Mouse (Mus musculus): ENCODE results near the gene Gm38394. TPM values are rescaled to one million over a fixed set of nuclear protein-coding genes. Genes with fewer than 3 reads are reported as not detected.

Gm38394 gene
- polyA plus RNA-seq, 1 experiment from 2014 or later, result 8.0 TPM

- Histone ChIP-seq H3K27ac (replicated peaks in 1 of 2; ENCODE audit: control insufficient read depth in 1 of 2, insufficient read depth in 1 of 2, low read depth in 2 of 2, low read length in 2 of 2) (no peak overlapping the region), H3K4me2 (ENCODE audit: low read length) (no peak overlapping the region), H3K9me3 (ENCODE audit: control insufficient read depth, low read length) (no peaks in the 10 kb centered on the region), H3K4me3 (ENCODE audit: control insufficient read depth in 1 of 2, insufficient read depth in 1 of 2, low read depth in 1 of 2, low read length in 2 of 2) (no peak overlapping the region), H3K36me3 (ENCODE audit: control insufficient read depth, insufficient read depth, low read length) (peaks cover 87% of the 10 kb centered on the region), H3K27me3 (ENCODE audit: control insufficient read depth, insufficient read depth, low read length) (no peaks in the 10 kb centered on the region), H3K9ac (ENCODE audit: low read length) (no peak overlapping the region), H3K4me1 (ENCODE audit: control insufficient read depth in 2 of 2, insufficient read depth in 2 of 2, low read length in 2 of 2) (no peaks in the 10 kb centered on the region)
- ATAC-seq (ENCODE audit: insufficient number of reproducible peaks, insufficient read depth, low FRiP score, low read depth), result no peak
- 94% methylated on average over 5 of the region's 5 CpGs for WGBS
These were observed 15.5 kb downstream of the Gm38394 start for GRCm38 (mm10) chr1:133645652-133646051.

- Histone ChIP-seq H3K4me3 (ENCODE audit: control insufficient read depth in 1 of 2, insufficient read depth in 1 of 2, low read depth in 1 of 2, low read length in 2 of 2) (no peak overlapping the region), H3K27ac (replicated peaks in 1 of 2; ENCODE audit: control insufficient read depth in 1 of 2, insufficient read depth in 1 of 2, low read depth in 2 of 2, low read length in 2 of 2) (no peak overlapping the region), H3K4me2 (ENCODE audit: low read length) (no peak overlapping the region), H3K4me1 (ENCODE audit: control insufficient read depth in 2 of 2, insufficient read depth in 2 of 2, low read length in 2 of 2) (no peaks in the 10 kb centered on the region), H3K9me3 (ENCODE audit: control insufficient read depth, low read length) (no peaks in the 10 kb centered on the region), H3K27me3 (ENCODE audit: control insufficient read depth, insufficient read depth, low read length) (no peaks in the 10 kb centered on the region), H3K9ac (ENCODE audit: low read length) (no peak overlapping the region), H3K36me3 (ENCODE audit: control insufficient read depth, insufficient read depth, low read length) (peaks cover 100% of the 10 kb centered on the region)
- no peak for ATAC-seq (ENCODE audit: insufficient number of reproducible peaks, insufficient read depth, low FRiP score, low read depth)
- WGBS, result 90% methylated on average over 2 of the region's 2 CpGs
These were observed 20.0 kb downstream of the Gm38394 start for GRCm38 (mm10) chr1:133641163-133641562.

GRCm38 (mm10) chr1:133638517-133638916, 22.6 kb downstream of the Gm38394 start:
- Histone ChIP-seq H3K9ac (ENCODE audit: low read length) (no peak overlapping the region), H3K4me1 (ENCODE audit: control insufficient read depth in 2 of 2, insufficient read depth in 2 of 2, low read length in 2 of 2) (no peaks in the 10 kb centered on the region), H3K27ac (replicated peaks in 1 of 2; ENCODE audit: control insufficient read depth in 1 of 2, insufficient read depth in 1 of 2, low read depth in 2 of 2, low read length in 2 of 2) (no peak overlapping the region), H3K27me3 (ENCODE audit: control insufficient read depth, insufficient read depth, low read length) (no peaks in the 10 kb centered on the region), H3K4me2 (ENCODE audit: low read length) (no peak overlapping the region), H3K36me3 (ENCODE audit: control insufficient read depth, insufficient read depth, low read length) (peaks cover 100% of the 10 kb centered on the region), H3K4me3 (ENCODE audit: control insufficient read depth in 1 of 2, insufficient read depth in 1 of 2, low read depth in 1 of 2, low read length in 2 of 2) (no peak overlapping the region), H3K9me3 (ENCODE audit: control insufficient read depth, low read length) (no peaks in the 10 kb centered on the region)
- 86% methylated on average over 6 of the region's 6 CpGs for WGBS
- ATAC-seq (ENCODE audit: insufficient number of reproducible peaks, insufficient read depth, low FRiP score, low read depth), result no peak

GRCm38 (mm10) chr1:133632168-133632567, 28.9 kb downstream of the Gm38394 start:
- Histone ChIP-seq H3K27me3 (ENCODE audit: control insufficient read depth, insufficient read depth, low read length) (no peaks in the 10 kb centered on the region), H3K36me3 (ENCODE audit: control insufficient read depth, insufficient read depth, low read length) (peaks cover 98% of the 10 kb centered on the region), H3K27ac (replicated peaks in 1 of 2; ENCODE audit: control insufficient read depth in 1 of 2, insufficient read depth in 1 of 2, low read depth in 2 of 2, low read length in 2 of 2) (no peak overlapping the region), H3K9me3 (ENCODE audit: control insufficient read depth, low read length) (no peaks in the 10 kb centered on the region), H3K9ac (ENCODE audit: low read length) (no peak overlapping the region), H3K4me1 (ENCODE audit: control insufficient read depth in 2 of 2, insufficient read depth in 2 of 2, low read length in 2 of 2) (no peaks in the 10 kb centered on the region), H3K4me3 (ENCODE audit: control insufficient read depth in 1 of 2, insufficient read depth in 1 of 2, low read depth in 1 of 2, low read length in 2 of 2) (no peak overlapping the region), H3K4me2 (ENCODE audit: low read length) (no peak overlapping the region)
- no peak for ATAC-seq (ENCODE audit: insufficient number of reproducible peaks, insufficient read depth, low FRiP score, low read depth)
- WGBS, result 89% methylated on average over 2 of the region's 2 CpGs

- Histone ChIP-seq H3K4me3 (ENCODE audit: control insufficient read depth in 1 of 2, insufficient read depth in 1 of 2, low read depth in 1 of 2, low read length in 2 of 2) (no peak overlapping the region), H3K4me2 (ENCODE audit: low read length) (no peak overlapping the region), H3K27me3 (ENCODE audit: control insufficient read depth, insufficient read depth, low read length) (no peaks in the 10 kb centered on the region), H3K36me3 (ENCODE audit: control insufficient read depth, insufficient read depth, low read length) (peaks cover 98% of the 10 kb centered on the region), H3K9me3 (ENCODE audit: control insufficient read depth, low read length) (no peaks in the 10 kb centered on the region), H3K9ac (ENCODE audit: low read length) (no peak overlapping the region), H3K27ac (replicated peaks in 1 of 2; ENCODE audit: control insufficient read depth in 1 of 2, insufficient read depth in 1 of 2, low read depth in 2 of 2, low read length in 2 of 2) (no peak overlapping the region), H3K4me1 (ENCODE audit: control insufficient read depth in 2 of 2, insufficient read depth in 2 of 2, low read length in 2 of 2) (no peaks in the 10 kb centered on the region)
- WGBS, result 60% methylated on average over 2 of the region's 2 CpGs
- no peak for ATAC-seq (ENCODE audit: insufficient number of reproducible peaks, insufficient read depth, low FRiP score, low read depth)
These were observed 36.1 kb downstream of the Gm38394 start for GRCm38 (mm10) chr1:133625052-133625451.

- Histone ChIP-seq H3K27ac (replicated peaks in 1 of 2; ENCODE audit: control insufficient read depth in 1 of 2, insufficient read depth in 1 of 2, low read depth in 2 of 2, low read length in 2 of 2) (no peak overlapping the region), H3K4me3 (ENCODE audit: control insufficient read depth in 1 of 2, insufficient read depth in 1 of 2, low read depth in 1 of 2, low read length in 2 of 2) (no peak overlapping the region), H3K9ac (ENCODE audit: low read length) (no peak overlapping the region), H3K27me3 (ENCODE audit: control insufficient read depth, insufficient read depth, low read length) (no peaks in the 10 kb centered on the region), H3K9me3 (ENCODE audit: control insufficient read depth, low read length) (no peaks in the 10 kb centered on the region), H3K36me3 (ENCODE audit: control insufficient read depth, insufficient read depth, low read length) (peaks cover 80% of the 10 kb centered on the region), H3K4me1 (ENCODE audit: control insufficient read depth in 2 of 2, insufficient read depth in 2 of 2, low read length in 2 of 2) (no peaks in the 10 kb centered on the region), H3K4me2 (ENCODE audit: low read length) (no peak overlapping the region)
- ATAC-seq (ENCODE audit: insufficient number of reproducible peaks, insufficient read depth, low FRiP score, low read depth), result no peak
- 82% methylated on average over 8 of the region's 8 CpGs for WGBS
These were observed 42.8 kb downstream of the Gm38394 start for GRCm38 (mm10) chr1:133618311-133618710.

- no peaks in the 10 kb centered on the region for H3K4me1 ChIP-seq (ENCODE audit: control insufficient read depth in 2 of 2, insufficient read depth in 2 of 2, low read length in 2 of 2)
- no peak overlapping the region for H3K4me3 ChIP-seq (ENCODE audit: control insufficient read depth in 1 of 2, insufficient read depth in 1 of 2, low read depth in 1 of 2, low read length in 2 of 2)
- H3K36me3 ChIP-seq (ENCODE audit: control insufficient read depth, insufficient read depth, low read length), result peaks cover 77% of the 10 kb centered on the region
- H3K27me3 ChIP-seq (ENCODE audit: control insufficient read depth, insufficient read depth, low read length), result no peaks in the 10 kb centered on the region
- H3K27ac ChIP-seq (replicated peaks in 1 of 2; ENCODE audit: control insufficient read depth in 1 of 2, insufficient read depth in 1 of 2, low read depth in 2 of 2, low read length in 2 of 2), result no peak overlapping the region
- no peak overlapping the region for H3K4me2 ChIP-seq (ENCODE audit: low read length)
- no peak overlapping the region for H3K9ac ChIP-seq (ENCODE audit: low read length)
- ATAC-seq (ENCODE audit: insufficient number of reproducible peaks, insufficient read depth, low FRiP score, low read depth), result no peak
- WGBS, result 31% methylated on average over 2 of the region's 2 CpGs
- H3K9me3 ChIP-seq (ENCODE audit: control insufficient read depth, low read length), result no peaks in the 10 kb centered on the region
These were observed 43.2 kb downstream of the Gm38394 start for GRCm38 (mm10) chr1:133617908-133618307.

- Histone ChIP-seq H3K9me3 (ENCODE audit: control insufficient read depth, low read length) (no peaks in the 10 kb centered on the region), H3K36me3 (ENCODE audit: control insufficient read depth, insufficient read depth, low read length) (peaks cover 39% of the 10 kb centered on the region), H3K27ac (replicated peaks in 1 of 2; ENCODE audit: control insufficient read depth in 1 of 2, insufficient read depth in 1 of 2, low read depth in 2 of 2, low read length in 2 of 2) (no peak overlapping the region), H3K9ac (ENCODE audit: low read length) (no peak overlapping the region), H3K4me3 (ENCODE audit: control insufficient read depth in 1 of 2, insufficient read depth in 1 of 2, low read depth in 1 of 2, low read length in 2 of 2) (no peak overlapping the region), H3K4me1 (ENCODE audit: control insufficient read depth in 2 of 2, insufficient read depth in 2 of 2, low read length in 2 of 2) (peaks cover 0 to 6% of the 10 kb centered on the region in 2 experiments; a peak in 2 of 4 replicates), H3K27me3 (ENCODE audit: control insufficient read depth, insufficient read depth, low read length) (no peaks in the 10 kb centered on the region), H3K4me2 (ENCODE audit: low read length) (no peak overlapping the region)
- 70% methylated on average over 3 of the region's 3 CpGs for WGBS
- no peak for ATAC-seq (ENCODE audit: insufficient number of reproducible peaks, insufficient read depth, low FRiP score, low read depth)
These were observed 47.3 kb downstream of the Gm38394 start for GRCm38 (mm10) chr1:133613817-133614216.
